Mouse (Mus musculus): ENCODE results near the gene Stip1.

GRCm38 (mm10) chr19:6995255-6995991 lies 44.3 kb downstream of the Stip1 start:
- TF ChIP-seq CTCF (IDR thresholded peaks at IDR 0.05), result no peak; the same call in 1 of the 2 replicates
- no peak for TF ChIP-seq EP300 (IDR thresholded peaks at IDR 0.05)
